Mouse (Mus musculus): ENCODE measurements around the gene Klra7.

- TF ChIP-seq POLR2A (IDR thresholded peaks at IDR 0.05; ENCODE audit: borderline replicate concordance, extremely low read depth, low read depth, low read length) (no peak), CTCF (IDR thresholded peaks at IDR 0.05; ENCODE audit: insufficient read depth, low read length) (no peak)
Observed at GRCm38 (mm10) chr6:130255326-130255725, 22.2 kb upstream of the Klra7 start.

Data from lung, adult 2 months (tissue).